Mouse (Mus musculus) G1E (cell line): ENCODE measurements at regions not wholly inside any gene's neighbourhood (a gene's known extent, or its start where the extent isn't known, plus 50 kb on each side); places are given as distances from the start of the nearest gene placed in this dataset.

Experiments
- CTCF ChIP-seq: IDR thresholded peaks from 2 replicates; pipeline ENCODE4 v1.5.1; 2012; ENCODE audit warnings: low read depth, low read length, inconsistent platforms, mixed read lengths
- GATA1 ChIP-seq: IDR thresholded peaks from 2 replicates; pipeline ENCODE4 v1.6.1; 2012; ENCODE audit warnings: borderline replicate concordance, low read length, inconsistent platforms, mixed read lengths
- TAL1 ChIP-seq: conservative IDR thresholded peaks from 2 replicates; pipeline ENCODE4 v1.6.1; 2012; ENCODE audit warnings: low read depth, low read length, inconsistent platforms, mixed read lengths

DNA sequence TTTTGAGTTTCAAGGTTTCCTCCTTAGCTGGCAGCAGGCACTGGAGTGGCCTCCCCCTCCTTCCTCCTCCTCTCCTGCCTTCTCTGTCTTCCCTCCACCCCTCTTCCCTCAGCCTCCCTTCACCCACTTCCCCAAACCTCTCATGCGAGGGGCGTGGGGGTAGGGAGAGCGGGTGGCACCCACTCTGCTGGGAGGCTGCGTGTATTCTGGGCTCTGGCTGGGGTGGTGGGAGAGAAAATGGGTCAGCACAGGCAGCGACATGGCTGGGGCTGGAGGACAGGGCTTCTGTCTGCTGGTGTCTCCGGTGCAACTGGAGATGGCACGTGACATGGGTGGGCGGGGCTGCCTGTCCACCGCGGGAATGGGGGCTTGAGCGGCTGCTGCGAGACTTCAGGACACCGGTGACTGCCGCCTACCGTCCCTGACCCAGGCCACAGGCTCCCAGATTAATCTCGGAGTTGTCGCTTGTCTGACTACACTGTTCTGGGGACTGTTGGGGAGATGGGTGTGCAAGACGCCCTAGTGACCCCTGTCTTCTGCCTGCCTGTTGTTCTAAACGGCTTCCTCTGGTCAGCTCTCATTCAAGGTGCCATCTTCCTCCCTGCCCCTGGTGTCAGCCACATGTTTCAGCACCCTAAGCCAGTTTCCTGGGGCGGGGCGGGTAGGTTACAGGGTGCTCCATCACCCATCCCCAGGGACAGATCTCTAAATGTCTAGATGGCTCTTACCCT lies 105.0 kb upstream of the Trpm1 start:
- no peak for TF ChIP-seq CTCF
- no peak for TF ChIP-seq GATA1
- no peak for TF ChIP-seq TAL1
